Mouse (Mus musculus) forebrain, postnatal 0 days (tissue): ENCODE measurements around the gene Fnd3c2. TPM values are rescaled to one million over a fixed set of nuclear protein-coding genes. Genes with fewer than 3 reads are reported as not detected.
"Not testable (repeated sequence)": the region's sequence is repeated elsewhere in the genome, so short reads cannot be mapped to it uniquely, and the experiment has no call there.

ENCODE experiments used
- ATAC-seq: fragments of 200-750 bp; cut with Nextera tagmentation; 2 replicates; pipeline ENCODE4 v1.8.0; 2017; ENCODE audit warnings: mild to moderate bottlenecking, moderate library complexity
- DNase-seq: peaks from one replicate; pipeline ENCODE4 v3.0.0-alpha.2; 2015
- H3K27ac ChIP-seq: fragments of 300-500 bp; sonication (generic); 2 replicates; pipeline ENCODE4 v1.5.1; 2014; ENCODE audit warnings: low read depth, mild to moderate bottlenecking, antibody characterized with exemption, low read length, moderate library complexity, mixed read lengths
- H3K27me3 ChIP-seq: fragments of 300-500 bp; sonication (generic); 2 replicates; pipeline ENCODE4 v1.6.1; 2014; ENCODE audit warnings: mild to moderate bottlenecking, low read length, mixed read lengths; ENCODE audit not compliant: insufficient read depth
- H3K36me3 ChIP-seq: fragments of 300-500 bp; sonication (generic); 2 replicates; pipeline ENCODE4 v1.6.1; 2014; ENCODE audit warnings: mild to moderate bottlenecking, moderate library complexity; ENCODE audit not compliant: insufficient read depth
- H3K4me1 ChIP-seq: fragments of 300-500 bp; sonication (generic); 2 replicates; pipeline ENCODE4 v1.6.1; 2014; ENCODE audit warnings: antibody characterized with exemption; ENCODE audit not compliant: insufficient read depth
- H3K4me2 ChIP-seq: fragments of 300-500 bp; sonication (generic); 2 replicates; pipeline ENCODE4 v1.6.1; 2014; ENCODE audit warnings: low read depth, mild to moderate bottlenecking, moderate library complexity
- H3K4me3 ChIP-seq: fragments of 300-500 bp; sonication (generic); 2 replicates; pipeline ENCODE4 v1.5.1; 2014; ENCODE audit warnings: low read depth, low read length, mixed read lengths
- H3K9ac ChIP-seq: fragments of 300-500 bp; sonication (generic); 2 replicates; pipeline ENCODE4 v1.6.1; 2014; ENCODE audit warnings: mild to moderate bottlenecking
- H3K9me3 ChIP-seq: fragments of 300-500 bp; sonication (generic); 2 replicates; pipeline ENCODE4 v1.6.1; 2016; ENCODE audit warnings: low read length
- CTCF ChIP-seq: sonication (generic); IDR thresholded peaks from 2 replicates; pipeline ENCODE4 v1.5.1; 2016; ENCODE audit warnings: antibody characterized with exemption, control low read depth, low read depth
- WGBS: fragments of 180-500 bp; shearing (Covaris S2); extraction: QIAGEN DNeasy Blood & Tissue Kit; methylation state at CpG from one replicate; pipeline ENCODE4 v1.1.7; 2014; 5-methylcytosine and 5-hydroxymethylcytosine counted together
- polyA plus RNA-seq: library from polyadenylated mRNA; unstranded; fragments of >200 nt; fragmentation: Nextera tagmentation; extraction: Ambion mirVana; gene quantifications from 2 replicates; pipeline ENCODE4 v1.2.1, GENCODE M21; 2015
- total RNA-seq: library from RNA; depleted of rRNA; stranded (reverse); fragments of >200 nt; gene quantifications from 2 replicates; pipeline ENCODE4 v1.2.3, GENCODE M21; 2014; rRNA removed

Fnd3c2 gene
- total RNA-seq (not detected in 2 replicates), polyA plus RNA-seq (not detected in 2 replicates)

DNA sequence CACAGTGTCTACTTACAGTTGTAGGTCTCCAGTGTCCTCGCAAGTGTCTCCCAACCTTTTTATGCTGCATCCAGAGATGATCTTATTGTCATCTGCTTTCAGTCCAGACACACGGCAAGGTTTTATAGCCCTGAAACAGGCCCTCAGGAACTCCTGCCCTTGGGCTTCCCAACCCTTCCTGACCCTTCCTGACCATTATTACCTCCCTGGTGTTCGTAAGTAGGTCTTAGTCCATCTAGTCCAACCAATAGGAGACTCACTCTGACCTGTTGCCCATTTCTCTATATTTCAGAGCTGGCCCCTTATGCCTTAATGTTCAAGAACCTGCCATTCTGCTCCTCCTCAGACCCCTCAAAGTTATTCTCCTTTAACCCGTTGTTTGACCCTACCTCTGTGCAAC is at the start of gene Fnd3c2:
TSS of gene Fnd3c2 (minus strand) at position 101 of the 400 bp plus-strand sequence.
- ATAC-seq (no peak), DNase-seq (no peak)
- 92% methylated on average over 4 of the region's 4 CpGs for WGBS
- no peak within 1 kb of the TSS for H3K4me2 ChIP-seq
- H3K36me3 ChIP-seq, result no peaks in the 10 kb centered on the region
- H3K9me3 ChIP-seq, result no peaks in the 10 kb centered on the region
- H3K27ac ChIP-seq, result no peak within 1 kb of the TSS
- no peak within 1 kb of the TSS for H3K4me3 ChIP-seq
- TF ChIP-seq CTCF, result no peak
- no peaks in the 10 kb centered on the region for H3K4me1 ChIP-seq
- H3K9ac ChIP-seq, result no peak within 1 kb of the TSS
- H3K27me3 ChIP-seq, result no peaks in the 10 kb centered on the region

DNA sequence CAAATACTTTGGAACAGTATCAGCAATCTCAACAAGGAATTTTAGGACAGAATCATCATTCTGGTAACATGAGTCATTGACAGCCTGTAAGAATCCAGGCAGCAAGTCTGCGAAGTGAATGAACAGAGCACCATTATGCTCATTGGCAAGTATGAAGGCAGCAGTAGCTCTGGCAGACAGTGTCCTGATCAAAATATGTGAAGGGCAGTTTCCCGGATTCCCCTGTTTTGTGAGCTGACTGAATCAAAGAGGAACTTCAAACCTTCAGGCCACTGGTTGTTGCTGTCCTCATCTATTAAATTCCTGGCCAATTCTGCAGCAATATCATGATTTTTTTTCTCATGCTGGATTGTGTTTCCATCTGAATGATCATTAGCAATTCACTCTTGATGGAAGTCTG is 29.3 kb upstream of the Fnd3c2 start:
- ATAC-seq (no peak), DNase-seq (no peak)
- H3K27ac ChIP-seq, result no peak overlapping the region
- H3K36me3 ChIP-seq, result no peaks in the 10 kb centered on the region
- no peak overlapping the region for H3K9ac ChIP-seq
- 78% methylated on average over 2 of the region's 2 CpGs for WGBS
- no peak overlapping the region for H3K4me2 ChIP-seq
- no peaks in the 10 kb centered on the region for H3K9me3 ChIP-seq
- H3K4me1 ChIP-seq, result no peaks in the 10 kb centered on the region
- TF ChIP-seq CTCF, result no peak
- no peak overlapping the region for H3K4me3 ChIP-seq
- no peaks in the 10 kb centered on the region for H3K27me3 ChIP-seq

DNA sequence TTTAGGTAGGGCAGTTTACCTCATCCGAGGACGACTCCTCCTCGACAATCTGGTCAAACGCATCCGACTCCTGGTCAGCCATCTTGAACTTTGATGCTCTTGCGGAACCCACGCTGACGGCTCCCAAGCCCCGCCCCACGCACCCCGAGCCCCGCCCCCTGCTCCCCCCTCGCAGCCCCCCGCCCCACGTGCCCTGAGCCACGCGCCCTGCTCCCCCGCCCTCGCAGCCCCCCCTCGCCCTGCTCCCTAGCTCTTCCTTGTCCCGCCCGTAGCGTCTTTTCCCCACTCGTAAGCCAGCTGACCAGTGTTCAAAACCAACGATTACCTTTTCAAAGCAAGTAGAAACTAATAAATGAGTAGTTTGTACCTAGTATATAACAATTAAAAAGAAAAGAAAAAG is 34.1 kb downstream of the Fnd3c2 start, which contains the start of gene Taf9b:
TSS of gene Taf9b (minus strand) at position 101 of the 400 bp plus-strand sequence.
- Histone ChIP-seq H3K4me2 (peak within 1 kb of the TSS; percentile 47), H3K36me3 (no peaks in the 10 kb centered on the region), H3K9ac (peak within 1 kb of the TSS; percentile 83), H3K4me3 (peak within 1 kb of the TSS; percentile 54), H3K27me3 (no peaks in the 10 kb centered on the region), H3K4me1 (no peaks in the 10 kb centered on the region), H3K27ac (peak within 1 kb of the TSS; percentile 94; the same call in 1 of the 2 replicates), H3K9me3 (no peaks in the 10 kb centered on the region)
- ATAC-seq (no peak), DNase-seq (no peak)
- 88% methylated on average over 25 of the region's 25 CpGs for WGBS
- TF ChIP-seq CTCF, result no peak

DNA sequence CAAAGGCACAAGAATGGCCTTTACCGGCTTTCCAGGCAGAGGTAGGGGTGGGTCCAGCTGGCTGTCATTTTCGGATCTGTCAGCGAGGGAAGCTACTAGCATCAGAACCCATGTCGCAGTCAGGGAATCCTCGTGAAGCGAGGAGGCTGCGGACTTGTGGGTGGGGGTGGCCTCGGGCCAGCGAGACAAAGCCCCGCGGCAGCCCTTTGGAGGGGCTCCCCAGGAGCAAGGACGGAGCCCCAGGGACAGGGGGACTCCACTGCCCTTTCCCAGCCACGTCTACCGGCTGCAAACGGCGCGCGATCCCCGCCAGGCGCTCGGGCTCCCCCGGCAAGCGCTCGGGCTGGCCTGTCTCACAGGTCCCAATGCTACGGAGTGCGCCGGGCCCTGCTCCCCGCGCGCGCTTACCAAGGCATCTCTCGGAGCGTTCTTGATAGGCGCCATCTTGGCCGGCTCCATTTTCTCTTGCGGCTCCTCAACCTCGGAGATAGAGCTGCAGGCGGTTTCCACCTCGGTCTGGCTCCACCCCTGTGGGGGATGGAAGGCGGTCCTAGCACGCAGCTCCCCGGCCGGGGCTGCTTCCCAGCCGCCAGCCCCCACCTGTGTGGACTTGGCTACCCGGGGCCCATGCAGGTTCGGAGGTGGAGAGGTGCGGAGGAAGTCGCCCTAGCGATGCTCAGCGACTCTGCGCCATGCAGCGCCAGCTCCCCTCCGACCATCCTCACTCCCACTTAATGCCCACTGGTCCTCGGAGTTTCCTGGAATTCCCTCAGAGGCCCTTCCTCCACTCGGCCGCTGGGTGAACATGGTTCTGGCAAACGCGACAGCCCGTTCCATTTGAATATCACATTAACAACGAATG is 35.8 kb downstream of the Fnd3c2 start:
- H3K27ac ChIP-seq, result peak overlapping the region; percentile 94
- H3K4me2 ChIP-seq, result peak overlapping the region; percentile 47
- peak overlapping the region; percentile 83 for H3K9ac ChIP-seq
- peak overlapping the region; percentile 54 for H3K4me3 ChIP-seq
- ATAC-seq (peak; percentile 96), DNase-seq (peak; percentile 82)
- H3K27me3 ChIP-seq, result no peaks in the 10 kb centered on the region
- H3K4me1 ChIP-seq, result no peaks in the 10 kb centered on the region
- peak; percentile 33 for TF ChIP-seq CTCF
- H3K36me3 ChIP-seq, result no peaks in the 10 kb centered on the region
- H3K9me3 ChIP-seq, result no peaks in the 10 kb centered on the region
- 31% methylated on average over 53 of the region's 60 CpGs for WGBS

DNA sequence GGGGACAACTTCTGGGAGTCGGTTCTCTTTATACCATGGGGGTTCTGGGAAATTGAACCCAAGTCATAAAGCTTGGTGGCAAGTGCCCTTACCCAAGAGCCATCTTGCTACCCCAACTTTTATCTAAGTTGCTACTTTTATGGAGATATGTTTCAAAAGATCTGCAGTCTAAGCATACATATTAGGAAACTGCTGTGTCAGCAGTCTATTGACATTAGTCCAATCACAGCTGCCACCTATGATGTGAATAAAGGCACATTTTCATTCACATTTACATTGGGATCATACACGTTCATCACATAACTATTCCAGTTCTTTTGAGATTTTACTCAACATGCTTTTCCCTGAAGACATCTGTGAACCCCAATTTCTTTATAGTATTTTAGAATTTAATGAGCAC is 46.1 kb downstream of the Fnd3c2 start:
- Histone ChIP-seq H3K27me3 (no peaks in the 10 kb centered on the region), H3K27ac (no peak overlapping the region), H3K4me3 (no peak overlapping the region), H3K4me1 (no peaks in the 10 kb centered on the region), H3K36me3 (peaks cover 3% of the 10 kb centered on the region; the same call in 1 of the 2 replicates), H3K4me2 (no peak overlapping the region), H3K9me3 (no peaks in the 10 kb centered on the region), H3K9ac (no peak overlapping the region)
- DNase-seq (no peak), ATAC-seq (no peak)
- TF ChIP-seq CTCF, result no peak
- WGBS, result 83% methylated on average over 2 of the region's 2 CpGs

DNA sequence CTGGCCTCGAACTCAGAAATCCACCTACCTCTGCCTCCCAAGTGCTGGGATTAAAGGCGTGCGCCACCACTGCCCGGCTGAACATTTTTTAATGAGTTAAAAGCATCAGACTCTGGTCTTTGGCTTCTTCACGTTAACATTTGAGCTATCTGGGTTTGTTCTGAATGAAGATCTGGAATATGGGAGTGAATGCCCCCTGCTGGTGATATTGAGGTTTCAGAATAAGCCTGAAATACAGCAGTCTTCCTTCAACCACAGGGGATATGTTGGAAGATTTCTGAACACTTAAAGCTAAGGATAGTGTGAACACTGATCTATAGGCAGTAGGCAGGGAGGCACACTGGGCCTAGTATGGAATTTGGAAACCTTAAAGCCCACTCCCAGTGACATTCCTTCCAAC is 56.3 kb downstream of the Fnd3c2 start:
- ATAC-seq (0 out of 2 replicates have a peak, but pooled peaks have one; percentile 34), DNase-seq (peak; percentile 9)
- H3K4me2 ChIP-seq, result no peak overlapping the region
- no peaks in the 10 kb centered on the region for H3K27me3 ChIP-seq
- H3K4me1 ChIP-seq, result no peaks in the 10 kb centered on the region
- H3K27ac ChIP-seq, result no peak overlapping the region
- no peak overlapping the region for H3K9ac ChIP-seq
- peak; percentile 54 for TF ChIP-seq CTCF
- no peak overlapping the region for H3K4me3 ChIP-seq
- no peaks in the 10 kb centered on the region for H3K9me3 ChIP-seq
- 81% methylated on average over 5 of the region's 5 CpGs for WGBS
- peaks cover 5% of the 10 kb centered on the region; the same call in 1 of the 2 replicates for H3K36me3 ChIP-seq

DNA sequence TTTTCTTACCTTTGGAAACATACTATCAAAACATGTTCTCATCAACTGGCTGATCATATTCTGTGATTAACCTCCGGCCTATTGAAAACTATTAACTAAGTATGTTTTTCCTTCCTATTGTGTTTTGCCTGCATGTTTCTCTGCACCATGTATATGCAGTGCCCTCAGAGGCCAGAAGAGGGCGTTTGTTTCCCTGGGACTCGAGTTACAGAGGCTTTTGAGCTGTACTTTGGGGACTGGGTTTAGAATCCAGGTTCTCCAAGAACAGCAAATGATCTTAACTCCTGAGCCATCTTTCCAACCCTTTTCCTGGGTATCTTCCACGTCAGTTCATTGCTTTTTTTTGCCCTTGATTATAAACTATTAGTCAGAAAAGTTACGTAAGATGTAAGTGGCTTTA is 57.9 kb downstream of the Fnd3c2 start:
- 70% methylated on average over 5 of the region's 5 CpGs for WGBS
- H3K4me3 ChIP-seq, result no peak overlapping the region
- H3K27ac ChIP-seq, result no peak overlapping the region
- H3K9ac ChIP-seq, result no peak overlapping the region
- H3K36me3 ChIP-seq, result peaks cover 5% of the 10 kb centered on the region; the same call in 1 of the 2 replicates
- no peak for TF ChIP-seq CTCF
- DNase-seq, result no peak
- no peaks in the 10 kb centered on the region for H3K4me1 ChIP-seq
- no peaks in the 10 kb centered on the region for H3K27me3 ChIP-seq
- H3K9me3 ChIP-seq, result no peaks in the 10 kb centered on the region
- no peak overlapping the region for H3K4me2 ChIP-seq
- no peak for ATAC-seq

DNA sequence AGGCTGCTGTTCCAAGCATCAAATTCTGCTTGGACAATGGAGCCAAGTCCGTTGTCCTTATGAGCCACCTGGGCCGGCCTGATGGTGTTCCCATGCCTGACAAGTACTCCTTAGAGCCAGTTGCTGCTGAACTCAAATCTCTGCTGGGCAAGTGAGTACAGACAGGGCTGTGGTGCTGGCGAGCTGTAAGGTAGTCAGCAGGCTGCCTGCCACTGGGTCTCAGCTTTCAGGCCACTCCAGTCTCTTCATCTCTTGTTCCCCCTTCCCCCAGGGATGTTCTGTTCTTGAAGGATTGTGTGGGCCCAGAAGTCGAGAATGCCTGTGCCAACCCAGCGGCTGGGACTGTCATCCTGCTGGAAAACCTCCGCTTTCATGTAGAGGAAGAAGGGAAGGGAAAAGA is 60.8 kb downstream of the Fnd3c2 start:
- WGBS, result 90% methylated on average over 6 of the region's 6 CpGs
- ATAC-seq, H3K4me1 ChIP-seq, H3K9me3 ChIP-seq, H3K4me2 ChIP-seq, H3K4me3 ChIP-seq, DNase-seq, H3K27me3 ChIP-seq, H3K36me3 ChIP-seq, H3K9ac ChIP-seq, H3K27ac ChIP-seq: not testable (repeated sequence)
